Mouse (Mus musculus): ENCODE results near the gene Pnpla1.

Gene Pnpla1

DNA sequence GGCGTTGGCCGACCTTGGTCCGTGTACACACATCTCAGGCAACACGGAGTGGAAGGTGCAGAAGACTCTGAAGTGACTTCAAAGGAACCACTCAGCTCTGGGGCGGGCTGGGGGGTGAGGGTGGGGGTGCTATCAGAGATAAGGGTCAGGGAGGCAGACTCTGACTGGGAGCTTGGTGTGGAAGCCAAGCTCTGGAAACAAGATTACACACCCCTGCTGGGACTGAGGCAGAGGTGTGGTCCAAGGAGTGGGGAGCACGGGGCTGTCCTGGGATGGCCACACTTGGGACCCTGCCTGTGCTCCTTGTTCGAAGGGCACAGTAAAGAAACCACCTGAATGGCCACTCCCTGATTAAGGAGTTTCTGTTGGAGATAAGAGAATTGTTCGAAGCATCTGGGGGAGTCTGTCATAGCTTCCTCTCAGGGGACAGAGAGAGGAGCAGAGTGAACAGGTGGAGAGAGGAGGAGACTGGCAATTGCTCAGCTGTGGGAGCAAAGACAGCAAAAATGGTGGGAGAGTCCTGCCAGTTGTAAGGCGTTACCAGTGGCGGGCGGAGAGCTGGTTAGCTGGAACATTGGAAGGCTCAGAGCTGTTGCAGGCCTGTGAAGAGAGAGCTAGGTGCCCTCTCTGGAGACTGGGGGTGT is 11.1 kb upstream of the Pnpla1 start:
- DNase-seq, result no peak

DNA sequence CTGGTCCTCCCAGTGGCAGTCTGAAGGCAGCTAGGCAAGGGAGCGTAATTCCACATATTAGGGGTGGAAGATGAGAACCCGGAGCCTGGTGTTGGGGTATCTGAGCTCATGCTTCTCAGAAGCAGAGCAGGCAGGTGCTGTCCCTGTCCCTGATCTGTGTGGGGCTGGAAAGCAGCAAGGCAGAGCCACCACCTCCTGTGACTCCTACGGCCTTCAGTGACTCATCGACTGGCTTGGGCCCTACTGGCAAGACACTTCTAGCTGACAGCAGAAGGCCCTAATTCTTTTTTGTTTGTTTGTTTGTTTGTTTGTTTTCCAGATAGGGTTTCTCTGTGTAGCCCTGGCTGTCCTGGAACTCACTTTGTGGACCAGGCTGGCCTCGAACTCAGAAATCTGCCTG is 7.7 kb upstream of the Pnpla1 start:
- no peak for DNase-seq

DNA sequence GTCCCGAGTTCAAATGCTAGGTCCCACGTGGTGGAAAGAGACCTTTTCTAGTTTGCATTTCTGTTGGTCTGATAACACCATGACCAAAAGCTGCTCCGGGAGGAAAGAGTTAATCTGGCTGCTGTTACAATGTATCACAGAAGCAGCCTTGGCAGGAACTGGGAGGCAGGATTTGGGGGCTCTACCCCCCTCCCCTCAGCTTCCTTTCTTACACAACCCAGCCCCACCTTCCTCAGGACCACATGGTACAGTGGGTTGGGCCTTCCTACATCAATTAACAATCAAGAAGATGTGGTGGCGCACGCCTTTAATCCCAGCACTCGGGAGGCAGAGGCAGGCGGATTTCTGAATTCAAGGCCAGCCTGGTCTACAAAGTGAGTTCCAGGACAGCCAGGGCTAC is 3.8 kb upstream of the Pnpla1 start:
- no peak for DNase-seq

DNA sequence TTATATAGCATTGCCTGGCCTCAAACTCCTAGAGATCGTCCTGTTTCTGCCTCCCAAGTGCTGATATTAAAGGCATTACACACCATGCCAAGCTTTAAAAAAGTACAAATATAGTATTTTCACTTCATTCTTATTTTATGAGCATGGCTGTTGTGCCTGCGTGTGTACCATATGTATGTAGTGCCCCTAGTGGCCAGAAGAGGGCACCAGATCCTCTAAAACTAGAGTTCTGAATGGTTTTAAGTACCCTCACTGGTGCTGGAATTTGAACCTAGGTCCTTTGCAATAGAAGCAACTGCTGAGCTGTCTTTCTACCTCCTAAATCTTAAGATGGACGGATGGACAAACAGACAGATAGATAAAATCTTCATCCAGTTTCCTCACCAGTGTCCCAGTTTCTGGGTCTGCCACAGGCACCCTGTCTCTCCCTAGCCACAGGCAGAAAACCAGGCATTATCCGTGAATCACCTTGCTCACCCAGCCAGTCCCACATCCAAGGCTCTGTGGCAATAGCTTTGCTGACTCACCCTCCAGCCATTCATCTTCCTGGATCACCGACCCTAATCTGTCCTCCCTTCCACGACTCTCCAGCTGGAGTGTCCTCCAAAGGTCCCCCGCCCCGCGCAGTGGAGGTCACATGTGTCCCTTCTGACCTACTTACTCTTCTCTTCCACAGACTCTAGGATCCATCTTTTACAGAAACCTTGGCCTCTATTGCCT is 2.9 kb upstream of the Pnpla1 start:
- DNase-seq, result no peak

DNA sequence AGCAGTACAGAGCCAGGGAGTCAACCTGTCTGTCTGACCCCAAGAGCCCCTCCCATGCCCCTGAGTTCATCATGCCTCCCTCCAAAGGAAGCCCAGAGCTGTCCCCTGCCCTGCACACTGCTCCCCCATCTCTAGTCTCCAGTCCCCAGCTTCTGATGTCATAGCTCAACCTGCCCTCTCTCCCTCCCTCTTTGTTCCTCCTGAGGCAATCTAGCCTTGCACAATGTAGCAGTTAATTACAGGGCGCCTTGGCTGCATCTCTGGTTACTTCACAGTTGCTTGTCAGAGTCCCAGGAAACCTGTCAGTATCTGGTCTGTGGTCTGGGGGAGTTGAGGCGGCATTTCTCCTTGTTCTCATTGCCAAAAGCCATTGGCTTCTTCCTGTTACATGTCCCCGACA is 2.2 kb upstream of the Pnpla1 start:
- DNase-seq, result no peak

- no peak for DNase-seq
Measured at GRCm38 (mm10) chr17:28863926-28864325, 5.7 kb downstream of the Pnpla1 start.

- no peak for DNase-seq
Measured at GRCm38 (mm10) chr17:28864464-28864863, 6.3 kb downstream of the Pnpla1 start.

DNA sequence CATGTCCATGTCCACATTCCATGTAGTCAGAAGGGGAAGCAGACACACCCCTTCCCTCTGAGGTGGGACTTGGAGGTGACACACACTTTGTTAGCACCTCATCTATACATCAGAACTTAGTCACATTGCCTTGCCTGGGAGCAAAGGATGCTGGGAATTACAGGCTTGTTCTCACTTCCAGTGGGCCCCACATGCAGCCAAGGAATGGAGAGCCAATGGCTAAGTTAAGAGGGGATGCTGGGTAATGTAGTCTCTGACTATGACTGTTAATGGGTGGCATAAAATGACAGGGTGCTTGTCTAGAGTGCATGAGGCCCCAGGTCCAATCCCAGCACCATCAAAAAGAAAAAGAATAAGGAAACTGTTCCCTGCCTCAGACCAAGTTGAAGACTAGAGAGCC is 8.7 kb downstream of the Pnpla1 start:
- DNase-seq, result no peak

DNA sequence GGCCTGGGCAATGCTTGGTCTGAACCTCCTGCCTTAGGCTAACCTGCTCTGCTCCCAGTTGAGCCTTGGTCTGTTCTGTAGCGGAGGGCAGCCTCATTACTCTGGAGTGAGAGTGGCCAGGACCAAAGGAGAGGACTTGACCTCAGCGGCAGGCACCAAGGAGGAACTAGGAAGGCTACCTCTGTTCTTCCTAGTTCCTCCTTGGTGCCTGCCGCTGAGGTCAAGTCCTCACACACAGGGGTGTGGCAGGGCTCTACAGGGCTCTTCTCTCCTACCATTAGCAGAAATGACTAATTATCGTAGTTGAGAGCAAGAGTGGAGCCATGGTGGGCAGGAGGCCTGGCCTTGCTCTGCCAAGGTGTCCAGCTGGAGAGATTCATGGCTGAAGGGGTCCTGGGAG is 9.2 kb downstream of the Pnpla1 start:
- no peak for DNase-seq

DNA sequence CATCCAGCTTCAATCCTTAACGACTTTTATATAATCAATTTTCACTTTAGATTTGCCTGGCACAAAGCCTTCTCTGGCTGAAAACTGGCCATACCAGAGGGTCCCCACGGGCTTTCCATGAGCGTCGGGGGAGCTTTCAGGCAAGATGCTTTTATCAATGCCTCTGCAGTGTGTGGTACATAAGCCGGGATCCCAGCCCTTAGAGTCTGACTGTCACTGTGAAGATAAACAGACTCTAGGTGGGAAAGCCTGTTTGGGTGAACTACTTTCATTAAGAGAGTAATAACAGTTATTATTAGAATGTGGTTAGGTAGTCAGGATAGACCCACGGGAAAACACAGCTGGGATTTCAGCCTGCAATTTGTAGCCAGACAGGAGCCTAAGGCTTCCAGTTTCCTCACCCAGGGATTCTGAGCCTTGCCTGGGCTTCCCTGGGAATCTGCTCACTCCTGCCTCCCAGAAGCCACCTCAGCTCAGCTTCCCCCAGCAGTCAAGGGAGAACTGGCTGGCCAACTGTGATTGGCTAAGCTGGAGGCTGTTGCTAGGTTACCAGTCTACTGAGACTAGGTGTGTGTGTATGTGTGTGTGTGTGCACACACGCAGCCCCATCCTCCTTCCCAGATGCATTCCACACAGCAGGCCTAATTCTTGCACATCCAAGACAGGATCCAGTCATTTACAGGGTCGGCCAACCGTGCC is 11.3 kb downstream of the Pnpla1 start:
- no peak for DNase-seq

- no peak for DNase-seq
Measured at GRCm38 (mm10) chr17:28870435-28870834, 12.2 kb downstream of the Pnpla1 start.

- DNase-seq, result no peak
Measured at GRCm38 (mm10) chr17:28871831-28872230, 13.6 kb downstream of the Pnpla1 start.

DNA sequence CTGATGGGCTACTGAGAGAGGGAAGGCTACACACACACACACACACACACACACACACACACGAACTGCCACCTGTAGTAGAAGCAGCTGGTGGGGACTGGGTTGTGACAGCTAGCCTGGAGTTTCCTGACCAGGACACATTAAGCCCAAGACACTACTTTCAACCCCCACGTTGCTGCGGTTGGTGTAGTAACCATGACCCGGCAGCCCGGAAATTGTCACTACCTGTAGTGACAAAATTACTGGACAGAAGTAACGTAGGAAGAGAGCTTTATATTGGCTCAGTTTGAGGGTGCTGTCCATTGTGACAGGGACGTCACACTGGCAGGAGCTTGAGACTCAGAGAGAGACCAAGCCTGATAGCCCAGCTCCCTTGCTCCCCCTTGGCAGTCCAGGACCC is 14.1 kb downstream of the Pnpla1 start:
- no peak for DNase-seq

DNA sequence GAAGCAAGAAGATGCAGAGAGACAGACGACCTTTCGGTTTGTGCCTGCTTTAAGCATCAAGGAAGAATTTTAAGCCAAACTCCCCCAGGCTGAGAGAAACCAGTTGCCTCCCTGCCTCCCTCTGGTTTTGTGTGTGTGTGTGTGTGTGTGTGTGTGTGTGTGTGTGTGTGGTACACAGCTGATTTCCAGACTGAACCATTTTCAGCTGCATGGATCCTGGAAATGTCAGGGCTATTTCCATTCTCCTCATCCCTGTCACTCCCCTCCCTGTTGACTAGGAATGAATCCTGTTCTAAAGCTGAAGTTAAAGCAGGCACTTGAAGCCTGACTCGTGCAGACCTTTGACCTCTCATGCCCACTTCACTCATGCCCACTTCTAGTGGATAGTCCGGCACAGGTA is 16.0 kb downstream of the Pnpla1 start:
- no peak for DNase-seq

- peak; percentile 54 for DNase-seq
Measured at GRCm38 (mm10) chr17:28874825-28875224, 16.6 kb downstream of the Pnpla1 start.

DNA sequence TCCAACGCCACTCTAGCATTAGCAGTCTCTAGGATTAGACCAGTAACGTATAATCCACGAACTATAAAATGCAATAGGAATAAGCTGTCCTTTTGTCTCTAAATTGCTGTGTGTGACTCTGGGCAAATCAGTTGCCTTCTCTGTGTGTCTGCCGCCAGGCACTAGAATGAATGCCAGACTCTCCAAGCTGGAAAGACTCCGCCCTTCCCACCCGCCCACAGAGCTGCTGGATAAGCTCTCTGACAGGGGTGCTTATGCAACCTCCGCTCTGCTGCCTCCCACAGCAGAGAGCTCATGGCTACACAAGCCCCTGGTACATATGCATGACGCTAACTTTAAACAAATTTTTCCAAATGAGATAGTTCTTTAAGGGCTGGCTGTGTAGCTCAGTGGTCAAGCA is 17.1 kb downstream of the Pnpla1 start:
- peak; percentile 42 for DNase-seq

- DNase-seq, result no peak
Measured at GRCm38 (mm10) chr17:28876331-28876730, 18.1 kb downstream of the Pnpla1 start.

GRCm38 (mm10) chr17:28876821-28877220 is 18.6 kb downstream of the Pnpla1 start:
- DNase-seq, result no peak

DNA sequence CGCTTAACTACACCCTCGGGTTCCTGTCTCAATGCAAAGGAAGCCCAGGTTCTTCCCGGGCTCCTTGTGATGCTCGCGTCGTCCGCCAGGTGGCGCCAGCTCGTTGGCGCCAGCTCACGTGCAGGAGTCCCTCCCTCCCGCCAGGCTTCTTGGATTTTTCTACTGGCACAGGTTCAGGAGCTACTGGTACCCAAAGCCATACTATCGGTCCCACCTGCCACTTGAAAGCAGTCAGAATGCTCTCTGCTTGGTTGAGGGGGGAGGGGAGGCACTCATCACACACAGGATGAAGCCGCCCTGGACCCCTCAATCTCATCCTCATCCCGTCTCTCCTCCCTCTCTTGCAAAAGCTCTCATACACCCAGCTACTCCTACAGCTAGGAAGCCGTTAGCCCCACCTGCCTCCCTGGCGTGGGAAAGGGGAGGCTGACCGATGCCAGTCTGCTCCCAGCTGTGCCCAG is 21.8 kb downstream of the Pnpla1 start:
- peak; percentile 81 for DNase-seq

- peak; percentile 74 for DNase-seq
Measured at GRCm38 (mm10) chr17:28882316-28882715, 24.1 kb downstream of the Pnpla1 start.

DNA sequence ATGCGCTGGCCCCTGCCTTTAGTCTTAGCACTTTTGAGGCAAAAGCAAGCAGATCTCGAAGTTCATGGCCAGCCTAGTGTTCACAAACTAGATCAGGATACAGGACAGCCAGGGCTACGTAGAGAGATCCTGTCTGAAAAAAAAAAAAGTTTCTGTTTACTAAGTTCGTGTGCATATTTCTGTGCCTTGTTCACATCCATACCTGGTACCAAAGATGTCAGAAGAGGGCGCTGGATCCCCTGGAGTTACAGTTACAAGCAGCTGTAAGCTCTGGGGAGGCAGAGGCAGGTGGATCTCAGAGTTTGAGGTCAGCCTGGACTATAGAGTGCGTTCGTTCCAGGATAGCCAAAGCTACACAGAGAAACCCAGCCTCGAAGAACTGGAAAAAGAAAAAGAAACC is 24.6 kb downstream of the Pnpla1 start:
- no peak for DNase-seq

GRCm38 (mm10) chr17:28883941-28884516 is 25.8 kb downstream of the Pnpla1 start:
- DNase-seq, result no peak

DNA sequence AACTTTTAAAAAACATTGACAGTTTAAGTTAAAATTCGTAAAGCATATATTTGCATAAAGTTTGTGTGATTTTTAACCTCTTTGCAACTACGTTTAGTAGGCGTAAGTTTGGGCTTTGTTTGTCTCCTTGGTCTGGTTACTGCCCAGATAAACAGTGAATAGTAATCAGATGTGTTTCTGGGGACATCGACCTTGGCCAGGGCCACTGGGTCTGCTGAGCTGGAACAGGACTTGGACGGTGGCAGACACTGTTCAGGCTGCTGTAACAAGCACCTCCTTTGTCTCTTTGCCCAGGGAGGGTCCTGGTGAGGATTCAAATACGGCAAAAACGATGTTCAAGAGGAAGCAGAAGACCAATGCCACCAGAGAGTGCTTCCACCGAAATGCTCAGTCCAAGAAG is 27.0 kb downstream of the Pnpla1 start:
- DNase-seq, result no peak

GRCm38 (mm10) chr17:28886266-28886665 is 28.1 kb downstream of the Pnpla1 start:
- DNase-seq, result no peak
